Mouse (Mus musculus) E14TG2a.4 (cell line): ENCODE data around the gene Zbtb1.

Experiments
- CTCF ChIP-seq: conservative IDR thresholded peaks from 2 replicates; pipeline ENCODE4 v1.5.1; 2014; ENCODE audit warnings: low read length
- NANOG ChIP-seq: IDR thresholded peaks from 2 replicates; pipeline ENCODE4 v1.6.1; 2014; ENCODE audit warnings: borderline replicate concordance, low read length, mixed read lengths
- POU5F1 ChIP-seq: IDR thresholded peaks from 2 replicates; pipeline ENCODE4 v1.6.1; 2014; ENCODE audit warnings: low read length, borderline replicate concordance

- TF ChIP-seq CTCF = no peak
- TF ChIP-seq POU5F1 = no peak
- TF ChIP-seq NANOG = no peak
Observed at GRCm38 (mm10) chr12:76435549-76435948, 65.5 kb downstream of the Zbtb1 start.
